Mouse (Mus musculus) forebrain, embryonic 14.5 days (tissue): ENCODE results near the gene Zscan26. TPM values are rescaled to one million over a fixed set of nuclear protein-coding genes. Genes with fewer than 3 reads are reported as not detected.
"Not testable (repeated sequence)": the region's sequence is repeated elsewhere in the genome, so short reads cannot be mapped to it uniquely, and the experiment has no call there.

Experiments
- ATAC-seq: fragments of 200-750 bp; cut with Nextera tagmentation; 2 replicates; pipeline ENCODE4 v1.8.0; 2017; ENCODE audit warnings: mild to moderate bottlenecking, moderate library complexity
- DNase-seq: peaks from one replicate; pipeline ENCODE4 v3.0.0-alpha.2; 2015; ENCODE audit warnings: low spot score
- H3K27ac ChIP-seq: fragments of 300-500 bp; sonication (generic); 2 replicates; pipeline ENCODE4 v1.5.1; 2014; ENCODE audit warnings: low read depth, mild to moderate bottlenecking, control low read depth, low read length, moderate library complexity
- H3K27me3 ChIP-seq: fragments of 300-500 bp; sonication (generic); replicated peaks from 2 replicates; pipeline ENCODE4 v1.6.1; 2014; ENCODE audit warnings: low read length, control low read depth, mixed read lengths; ENCODE audit not compliant: control insufficient read depth, insufficient read depth
- H3K36me3 ChIP-seq: fragments of 300-500 bp; sonication (generic); 2 replicates; pipeline ENCODE4 v1.6.1; 2014; ENCODE audit warnings: low read length, control low read depth; ENCODE audit not compliant: control insufficient read depth, insufficient read depth
- H3K4me1 ChIP-seq: fragments of 300-500 bp; sonication (generic); 2 replicates; pipeline ENCODE4 v1.6.1; 2014; ENCODE audit warnings: antibody characterized with exemption, low read length, control low read depth; ENCODE audit not compliant: control insufficient read depth, insufficient read depth
- H3K4me2 ChIP-seq: fragments of 300-500 bp; sonication (generic); 2 replicates; pipeline ENCODE4 v1.6.1; 2014; ENCODE audit warnings: mild to moderate bottlenecking, control low read depth, low read length
- H3K4me3 ChIP-seq: fragments of 300-500 bp; sonication (generic); 2 replicates; pipeline ENCODE4 v1.5.1; 2014; ENCODE audit warnings: low read depth, low read length, control low read depth
- H3K9ac ChIP-seq: fragments of 300-500 bp; sonication (generic); 2 replicates; pipeline ENCODE4 v1.6.1; 2014; ENCODE audit warnings: mild to moderate bottlenecking, low read length, control low read depth, moderate library complexity
- H3K9me3 ChIP-seq: fragments of 300-500 bp; sonication (generic); replicated peaks from 2 replicates; pipeline ENCODE4 v1.6.1; 2016; ENCODE audit warnings: low read length, control low read depth, mixed read lengths; ENCODE audit not compliant: control insufficient read depth
- whole genome bisulfite sequencing: fragments of 180-500 bp; shearing (Covaris S2); extraction: QIAGEN DNeasy Blood & Tissue Kit; methylation state at CpG from one replicate; pipeline ENCODE4 v1.1.7; 2014; 5-methylcytosine and 5-hydroxymethylcytosine counted together
- microRNA counts: library from miRNA; unstranded; fragments of <30 nt; microRNA quantifications from one replicate; lab custom pipeline; 2016
- microRNA-seq: library from miRNA; unstranded; fragments of <30 nt; microRNA quantifications from one replicate; pipeline ENCODE4, GENCODE M21; 2016
- polyA plus RNA-seq: library from polyadenylated mRNA; unstranded; fragments of >200 nt; fragmentation: Nextera tagmentation; extraction: Ambion mirVana; gene quantifications from 2 replicates; pipeline ENCODE4 v1.2.1, GENCODE M21; 2014

Zscan26 gene
- polyA plus RNA-seq, 1 experiment from 2014 or later = 10.4 TPM

- Histone ChIP-seq H3K27me3 (no peaks in the 10 kb centered on the region), H3K27ac (no peak overlapping the region), H3K9ac (peak overlapping the region; percentile 84), H3K9me3 (no peaks in the 10 kb centered on the region), H3K4me1 (peaks cover 8% of the 10 kb centered on the region), H3K4me2 (peak overlapping the region; percentile 74), H3K4me3 (peak overlapping the region; percentile 85), H3K36me3 (peaks cover 11% of the 10 kb centered on the region; the same call in 1 of the 2 replicates)
- no peak for DNase-seq
- ATAC-seq = no peak
- WGBS = 78% methylated on average over 3 of the region's 3 CpGs
Measured at GRCm38 (mm10) chr13:21401166-21401565, 52.4 kb downstream of the Zscan26 start.

DNA sequence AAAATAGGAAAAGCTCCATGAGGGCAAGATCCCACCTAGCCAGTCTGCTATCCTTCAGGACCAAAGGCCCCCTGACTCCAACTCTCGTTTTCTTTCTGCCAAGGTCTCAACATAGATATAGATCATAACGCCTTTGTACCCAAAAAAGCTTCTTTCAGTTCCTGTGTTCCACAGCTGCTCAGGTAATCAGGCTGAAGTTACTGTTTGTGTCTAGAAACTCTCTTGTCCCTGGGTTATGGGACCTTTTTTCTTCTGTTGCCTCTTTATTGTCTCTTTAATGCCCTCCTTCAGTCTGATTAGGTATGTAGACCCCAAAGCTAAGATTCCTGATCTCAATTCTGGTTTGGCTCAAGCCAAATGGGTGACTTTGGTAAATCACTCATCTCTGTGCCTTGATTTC lies 56.0 kb downstream of the Zscan26 start:
- H3K4me3 ChIP-seq = no peak overlapping the region
- H3K4me1 ChIP-seq = peaks cover 8% of the 10 kb centered on the region
- no peak overlapping the region for H3K4me2 ChIP-seq
- no peak for ATAC-seq
- WGBS = 89% methylated on average over 2 of the region's 2 CpGs
- peaks cover 44% of the 10 kb centered on the region for H3K36me3 ChIP-seq
- no peak overlapping the region for H3K9ac ChIP-seq
- no peaks in the 10 kb centered on the region for H3K27me3 ChIP-seq
- DNase-seq = no peak
- no peaks in the 10 kb centered on the region for H3K9me3 ChIP-seq
- no peak overlapping the region for H3K27ac ChIP-seq

- H3K9me3 ChIP-seq, H3K4me1 ChIP-seq, H3K4me3 ChIP-seq, H3K4me2 ChIP-seq, H3K27me3 ChIP-seq, H3K27ac ChIP-seq, DNase-seq, H3K9ac ChIP-seq: not testable (repeated sequence)
- ATAC-seq = peak; percentile 57; the same call in 1 of the 2 replicates
- H3K36me3 ChIP-seq = peaks cover 58% of the 10 kb centered on the region
- WGBS = 99% methylated on average over 7 of the region's 18 CpGs
Measured at GRCm38 (mm10) chr13:21396048-21396447, 57.5 kb downstream of the Zscan26 start.

DNA sequence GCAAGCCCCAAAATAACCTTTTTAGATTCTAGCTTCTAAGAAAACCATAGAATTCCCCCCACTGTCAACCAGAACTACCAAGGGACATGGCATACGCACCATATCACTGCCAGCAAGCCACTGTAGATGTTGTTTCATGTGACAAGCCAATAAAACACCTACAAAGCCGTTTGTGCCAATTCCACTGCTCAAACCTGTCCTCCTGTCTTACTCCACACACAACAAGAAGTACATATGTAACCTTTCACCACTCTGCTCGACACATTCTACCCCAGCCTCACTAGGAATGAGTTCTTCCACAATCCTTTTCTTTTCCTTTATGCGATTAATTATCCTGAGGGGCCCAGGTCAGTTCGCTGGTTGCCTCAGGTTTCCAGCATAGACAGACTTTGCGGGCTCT lies 57.9 kb downstream of the Zscan26 start:
- Histone ChIP-seq H3K36me3 (peaks cover 62% of the 10 kb centered on the region), H3K4me1 (no peaks in the 10 kb centered on the region), H3K27me3 (no peaks in the 10 kb centered on the region), H3K4me2 (no peak overlapping the region), H3K27ac (no peak overlapping the region), H3K9me3 (no peaks in the 10 kb centered on the region), H3K9ac (no peak overlapping the region), H3K4me3 (no peak overlapping the region)
- no peak for ATAC-seq
- 92% methylated on average over 6 of the region's 6 CpGs for WGBS
- DNase-seq = no peak

DNA sequence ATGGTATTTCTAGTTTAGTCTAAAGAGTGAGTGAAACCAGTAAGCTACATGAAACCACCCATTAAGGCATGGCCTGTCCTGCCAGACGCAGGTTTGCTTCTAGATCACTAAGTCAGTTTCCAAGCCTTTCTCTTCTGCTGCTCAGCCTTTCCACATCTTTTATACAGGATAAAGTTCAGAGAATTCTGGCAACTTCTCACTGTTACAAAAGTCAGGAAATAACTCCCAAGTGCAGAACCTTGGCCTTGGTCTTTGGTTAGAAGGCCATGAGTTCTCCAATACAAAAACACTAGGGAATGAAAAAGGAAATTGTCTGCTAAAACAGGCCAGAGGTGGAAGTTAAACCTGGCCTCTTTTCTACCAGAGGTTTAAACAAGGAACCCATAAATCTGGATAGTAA lies 58.3 kb downstream of the Zscan26 start:
- H3K9me3 ChIP-seq = no peaks in the 10 kb centered on the region
- no peak overlapping the region for H3K4me2 ChIP-seq
- H3K9ac ChIP-seq = no peak overlapping the region
- H3K4me3 ChIP-seq = no peak overlapping the region
- WGBS = 92% methylated on average over 1 of the region's 1 CpGs
- H3K27me3 ChIP-seq = no peaks in the 10 kb centered on the region
- DNase-seq (no peak), ATAC-seq (no peak)
- H3K27ac ChIP-seq = no peak overlapping the region
- peaks cover 66% of the 10 kb centered on the region for H3K36me3 ChIP-seq
- no peaks in the 10 kb centered on the region for H3K4me1 ChIP-seq

MicroRNA genes within 50 kb of the gene (microRNA counts, 519-probe panel; counts per million panel counts)
- not detected for microRNA mmu-miR-1896 (lab: Ali Mortazavi, UCI)

Small RNA genes lying within 50 kb of the gene (microRNA-seq; reads per million reads assigned to microRNA genes)
- gene Mir1896 (not detected), gene Mir6942 (not detected)

Other genes starting within 250 kb of the Zscan26 start
- not detected in 2 replicates for gene Gpx5, start 161.0 kb downstream of the Zscan26 start, polyA plus RNA-seq
- gene Gpx6, start 141.6 kb downstream of the Zscan26 start, polyA plus RNA-seq = not detected in 2 replicates
- gene Olfr1367, start 106.8 kb downstream of the Zscan26 start, polyA plus RNA-seq = not detected in 2 replicates
- 14.7 and 15.0 TPM in 2 replicates for gene Zscan12, start 90.9 kb downstream of the Zscan26 start, polyA plus RNA-seq
- gene Zkscan3, start 51.0 kb downstream of the Zscan26 start, polyA plus RNA-seq = 78.3 and 80.5 TPM in 2 replicates
- 3.5 and 3.7 TPM in 2 replicates for gene Pgbd1, start 12.7 kb downstream of the Zscan26 start, polyA plus RNA-seq
- gene Nkapl, start 14.8 kb upstream of the Zscan26 start, polyA plus RNA-seq = 3.8 TPM in 2 replicates
- 7.5 and 8.2 TPM in 2 replicates for gene Zkscan4, start 25.2 kb upstream of the Zscan26 start, polyA plus RNA-seq
- gene Gm10065, start 25.7 kb upstream of the Zscan26 start, polyA plus RNA-seq = not detected in 2 replicates
- 0.36 and 0.78 TPM in 2 replicates for gene AK157302, start 41.5 kb upstream of the Zscan26 start, polyA plus RNA-seq
- 5.1 and 6.2 TPM in 2 replicates for gene Gm11273, start 47.7 kb upstream of the Zscan26 start, polyA plus RNA-seq
- 7.3 and 8.6 TPM in 2 replicates for gene Zkscan8, start 77.4 kb upstream of the Zscan26 start, polyA plus RNA-seq
- 0.10 and 0.20 TPM in 2 replicates for gene Olfr1366, start 89.1 kb upstream of the Zscan26 start, polyA plus RNA-seq
- gene Olfr1535, start 106.2 kb upstream of the Zscan26 start, polyA plus RNA-seq = not detected in 2 replicates
- gene Olfr1364, start 128.0 kb upstream of the Zscan26 start, polyA plus RNA-seq = not detected in 2 replicates
- gene Olfr1362, start 160.3 kb upstream of the Zscan26 start, polyA plus RNA-seq = not detected in 2 replicates
- not detected in 2 replicates for gene Olfr11, start 188.8 kb upstream of the Zscan26 start, polyA plus RNA-seq
- gene Olfr1361, start 209.7 kb upstream of the Zscan26 start, polyA plus RNA-seq = not detected in 2 replicates
- gene Olfr1360, start 223.7 kb upstream of the Zscan26 start, polyA plus RNA-seq = not detected in 2 replicates
- not detected in 2 replicates for gene Olfr1359, start 244.4 kb upstream of the Zscan26 start, polyA plus RNA-seq